Comparison of ENCODE assay signal across 9 mouse cellular contexts in genomic region chr8:123141741-123142462, GRCm38 (mm10). TPM values are rescaled to one million over a fixed set of nuclear protein-coding genes. Genes with fewer than 3 reads are reported as not detected.
DNase-seq lines count a peak whose midpoint lies in the region; ATAC-seq and TF ChIP-seq lines count a peak whose summit lies in the region.
"Had no signal": no experiment of that assay in that cellular context is flagged by ENCODE, and none has a peak within 500 bp of the region (broad histone marks: within the 10 kb centered on the region; RNA-seq: fewer than 3 reads in every experiment).

No protein-coding gene starts in this region.

- no peaks in the 10 kb centered on the region for H3K9me3 ChIP-seq in midbrain, postnatal 0 days (ENCODE audit: low read length)
- no peaks in the 10 kb centered on the region for H3K9me3 ChIP-seq in midbrain, embryonic 13.5 days
- no peaks in the 10 kb centered on the region for H3K9me3 ChIP-seq in heart, embryonic 13.5 days
- H3K9me3 ChIP-seq: limb, embryonic 12.5 days had no signal

- H3K9ac ChIP-seq in midbrain, postnatal 0 days (replicated peaks; ENCODE audit: low read length, poor library complexity, severe bottlenecking), result no peak overlapping the region
- no peak overlapping the region for H3K9ac ChIP-seq in midbrain, embryonic 13.5 days (replicated peaks)
- H3K9ac ChIP-seq in heart, embryonic 13.5 days, result no peak overlapping the region
- H3K9ac ChIP-seq: limb, embryonic 12.5 days had no signal

- H3K4me2 ChIP-seq in midbrain, postnatal 0 days (ENCODE audit: low read depth, low read length, poor library complexity, severe bottlenecking), result no peak overlapping the region
- H3K4me2 ChIP-seq in midbrain, embryonic 13.5 days (replicated peaks), result no peak overlapping the region
- H3K4me2 ChIP-seq in heart, embryonic 13.5 days, result no peak overlapping the region
- H3K4me2 ChIP-seq: limb, embryonic 12.5 days had no signal

- no peaks in the 10 kb centered on the region for H3K4me1 ChIP-seq in midbrain, postnatal 0 days (ENCODE audit: insufficient read depth, low read length)
- H3K4me1 ChIP-seq in midbrain, embryonic 13.5 days (replicated peaks), result peaks cover 10% of the 10 kb centered on the region
- peaks cover 29% of the 10 kb centered on the region for H3K4me1 ChIP-seq in heart, embryonic 13.5 days

- no peak overlapping the region for H3K27ac ChIP-seq in midbrain, postnatal 0 days (ENCODE audit: low read depth, low read length)
- no peak overlapping the region for H3K27ac ChIP-seq in midbrain, embryonic 13.5 days
- peak overlapping the region; percentile 40 for H3K27ac ChIP-seq in heart, embryonic 13.5 days (replicated peaks)
- H3K27ac ChIP-seq: limb, embryonic 12.5 days had no signal

- H3K36me3 ChIP-seq in midbrain, postnatal 0 days (ENCODE audit: insufficient read depth, low read length), result no peaks in the 10 kb centered on the region
- no peaks in the 10 kb centered on the region for H3K36me3 ChIP-seq in midbrain, embryonic 13.5 days
- H3K36me3 ChIP-seq in heart, embryonic 13.5 days, result no peaks in the 10 kb centered on the region
- H3K36me3 ChIP-seq: limb, embryonic 12.5 days had no signal

- no peak overlapping the region for H3K4me3 ChIP-seq in midbrain, postnatal 0 days (ENCODE audit: low read depth, low read length)
- H3K4me3 ChIP-seq in midbrain, embryonic 13.5 days (replicated peaks), result no peak overlapping the region
- H3K4me3 ChIP-seq in heart, embryonic 13.5 days, result no peak overlapping the region
- H3K4me3 ChIP-seq: limb, embryonic 12.5 days had no signal

- WGBS in midbrain, postnatal 0 days, result 72% methylated on average over 14 of the region's 14 CpGs
- WGBS in midbrain, embryonic 13.5 days, result 82% methylated on average over 14 of the region's 14 CpGs
- WGBS in heart, embryonic 13.5 days, result 64% methylated on average over 14 of the region's 14 CpGs

- TF ChIP-seq CTCF in midbrain, postnatal 0 days (IDR thresholded peaks at IDR 0.05), result no peak

- peak; percentile 41; the same call in 1 of the 2 replicates for ATAC-seq in midbrain, postnatal 0 days (ENCODE audit: low FRiP score)
- ATAC-seq in midbrain, embryonic 13.5 days, result no peak
- no peak for ATAC-seq in heart, embryonic 13.5 days (ENCODE audit: extremely low read depth, insufficient number of reproducible peaks, low FRiP score, low TSS enrichment)

- peak; percentile 93 for DNase-seq in midbrain, postnatal 0 days (ENCODE audit: low spot score)
- DNase-seq in cerebellum, adult 9-11 months, result peak; percentile 83
- peak; percentile 59 to 75 for DNase-seq in kidney, postnatal 4 days
- peak; percentile 92 for DNase-seq in lung, postnatal 36 days
- DNase-seq in natural killer cell, adult 2 months (ENCODE audit: low spot score in 2 of 2), result no peak
- no peak for DNase-seq in spleen, adult 18-20 months

- H3K27me3 ChIP-seq in midbrain, postnatal 0 days (ENCODE audit: insufficient read depth, low read length), result no peaks in the 10 kb centered on the region
- H3K27me3 ChIP-seq in midbrain, embryonic 13.5 days, result no peaks in the 10 kb centered on the region
- H3K27me3 ChIP-seq in heart, embryonic 13.5 days (replicated peaks), result no peaks in the 10 kb centered on the region
- H3K27me3 ChIP-seq: limb, embryonic 12.5 days had no signal

RNA-seq across cellular contexts. Expression of gene Sult5a1, which starts 16.2 kb away (rescaled TPM):
- total RNA-seq in midbrain, postnatal 0 days (2014; rRNA removed), result 0.80 and 2.8 TPM in 2 replicates
- 1.1 and 2.2 TPM in 2 replicates for polyA plus RNA-seq in midbrain, postnatal 0 days (2015; fragmentation: Nextera tagmentation; extraction: Ambion mirVana)
- 0.77 and 1.0 TPM in 2 replicates for polyA plus RNA-seq in midbrain, embryonic 13.5 days (2015; fragmentation: Nextera tagmentation; extraction: Ambion mirVana)
- 4.0 and 7.5 TPM in 2 replicates for polyA plus RNA-seq in heart, embryonic 13.5 days (2015; fragmentation: Nextera tagmentation; extraction: Ambion mirVana)

RNA-seq across cellular contexts. Expression of gene Cpne7, which starts 24.7 kb away (rescaled TPM):
- total RNA-seq in midbrain, postnatal 0 days (2014; rRNA removed), result 29.2 and 33.0 TPM in 2 replicates
- 28.0 and 29.1 TPM in 2 replicates for polyA plus RNA-seq in midbrain, postnatal 0 days (2015; fragmentation: Nextera tagmentation; extraction: Ambion mirVana)
- 1.6 and 1.9 TPM in 2 replicates for polyA plus RNA-seq in midbrain, embryonic 13.5 days (2015; fragmentation: Nextera tagmentation; extraction: Ambion mirVana)
- polyA plus RNA-seq in heart, embryonic 13.5 days (2015; fragmentation: Nextera tagmentation; extraction: Ambion mirVana), result 0.19 and 0.24 TPM in 2 replicates

RNA-seq across cellular contexts. Expression of gene Rpl13, which starts 39.8 kb away (rescaled TPM):
- total RNA-seq in midbrain, postnatal 0 days (2014; rRNA removed), result 2,117 and 2,785 TPM in 2 replicates
- polyA plus RNA-seq in midbrain, postnatal 0 days (2015; fragmentation: Nextera tagmentation; extraction: Ambion mirVana), result 801 and 821 TPM in 2 replicates
- 776 and 798 TPM in 2 replicates for polyA plus RNA-seq in midbrain, embryonic 13.5 days (2015; fragmentation: Nextera tagmentation; extraction: Ambion mirVana)
- polyA plus RNA-seq in heart, embryonic 13.5 days (2015; fragmentation: Nextera tagmentation; extraction: Ambion mirVana), result 938 and 957 TPM in 2 replicates

RNA-seq across cellular contexts. Expression of gene Dpep1, which starts 44.1 kb away (rescaled TPM):
- total RNA-seq in midbrain, postnatal 0 days (2014; rRNA removed), result 0.38 and 0.60 TPM in 2 replicates
- polyA plus RNA-seq in midbrain, postnatal 0 days (2015; fragmentation: Nextera tagmentation; extraction: Ambion mirVana), result 0.11 and 0.33 TPM in 2 replicates
- polyA plus RNA-seq in midbrain, embryonic 13.5 days (2015; fragmentation: Nextera tagmentation; extraction: Ambion mirVana), result not detected in 2 replicates
- polyA plus RNA-seq in heart, embryonic 13.5 days (2015; fragmentation: Nextera tagmentation; extraction: Ambion mirVana), result 2.5 and 3.3 TPM in 2 replicates

Comparison
In these comparisons a context has a peak if more than half of its experiments do, and no peak if none do; other contexts are left out.
1. RNA of gene Cpne7, which starts 24.7 kb away (polyA plus RNA-seq): 28.0 to 29.1 TPM in midbrain, postnatal 0 days; 1.6 to 1.9 TPM in midbrain, embryonic 13.5 days and 0.19 to 0.24 TPM in heart, embryonic 13.5 days; every median in the first group is over 10 times any median in the second.
2. DNase-seq: peak in midbrain, postnatal 0 days (single experiment), cerebellum, adult 9-11 months (single experiment), kidney, postnatal 4 days (2 of 2) and lung, postnatal 36 days (single experiment); none in natural killer cell, adult 2 months (0 of 2) and spleen, adult 18-20 months (0 of 2).